Mouse (Mus musculus): Measurements from ENCODE around the gene Apol7a. TPM values are rescaled to one million over a fixed set of nuclear protein-coding genes. Genes with fewer than 3 reads are reported as not detected.

Gene Apol7a
- total RNA-seq, 2 experiments from 2014 or later = not detected

- DNase-seq (ENCODE audit: extremely low spot score in 1 of 2, low spot score in 1 of 2) = no peak
Measured at GRCm38 (mm10) chr15:77352863-77353262, 46.0 kb downstream of the Apol7a start.

- DNase-seq (ENCODE audit: extremely low spot score in 1 of 2, low spot score in 1 of 2) = no peak
Measured at GRCm38 (mm10) chr15:77350117-77350516, 48.8 kb downstream of the Apol7a start.

GRCm38 (mm10) chr15:77348146-77348545 is 50.8 kb downstream of the Apol7a start:
- DNase-seq (ENCODE audit: extremely low spot score in 1 of 2, low spot score in 1 of 2) = no peak

DNA sequence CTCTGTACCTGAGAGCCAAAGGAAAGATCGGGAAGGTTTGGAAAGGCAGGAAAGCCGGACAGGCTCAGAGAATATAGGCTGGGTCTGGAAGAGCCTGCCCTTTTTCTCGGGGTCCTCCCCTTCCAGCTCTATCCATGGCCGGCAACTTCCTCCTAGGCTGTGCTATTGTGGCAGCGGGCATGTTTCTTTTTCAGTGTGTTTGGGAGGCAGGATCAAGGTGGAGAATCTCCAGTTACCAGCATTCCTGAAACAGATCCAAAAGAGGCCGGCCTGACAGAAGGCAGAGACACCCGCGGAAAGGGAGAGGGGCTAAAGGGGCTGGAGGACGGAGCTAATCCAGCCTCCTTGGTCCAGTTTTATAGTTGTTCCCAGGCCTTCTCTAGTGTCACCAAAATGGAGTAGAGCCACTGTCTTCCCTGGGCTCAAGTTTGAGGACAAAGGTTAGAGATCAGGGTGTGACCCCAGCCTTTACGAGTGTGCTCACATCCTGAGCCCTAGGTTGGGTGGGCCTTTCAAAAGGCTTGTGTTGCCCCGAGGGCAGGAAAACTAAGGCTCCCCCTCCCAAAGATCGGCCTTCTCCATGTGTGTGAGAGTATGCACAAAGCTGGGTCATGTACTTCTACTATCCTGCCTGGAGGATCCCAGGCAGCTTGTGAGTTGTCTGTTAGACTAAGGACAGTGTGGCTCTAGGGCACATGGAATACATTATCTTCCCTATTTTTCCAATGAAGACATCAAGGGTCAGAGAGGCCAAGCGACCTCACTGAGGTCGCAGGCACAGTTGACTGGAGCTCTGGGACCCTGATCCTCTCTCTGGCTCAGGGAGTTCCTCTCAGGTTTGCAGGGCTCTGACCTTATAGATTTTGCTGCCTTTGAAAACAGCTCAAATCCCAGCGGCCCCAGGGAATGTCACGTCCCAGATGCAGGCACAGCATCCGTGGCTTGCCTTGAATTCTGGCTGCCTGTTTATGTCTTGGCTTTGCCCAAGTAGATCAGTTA is 54.5 kb downstream of the Apol7a start:
- no peak for DNase-seq (ENCODE audit: extremely low spot score in 1 of 2, low spot score in 1 of 2)

- DNase-seq (ENCODE audit: extremely low spot score in 1 of 2, low spot score in 1 of 2) = peak; percentile 65 to 70
Measured at GRCm38 (mm10) chr15:77343527-77344091, 55.3 kb downstream of the Apol7a start.

- DNase-seq (ENCODE audit: extremely low spot score in 1 of 2, low spot score in 1 of 2) = no peak
Measured at GRCm38 (mm10) chr15:77342962-77343526, 55.9 kb downstream of the Apol7a start.

DNA sequence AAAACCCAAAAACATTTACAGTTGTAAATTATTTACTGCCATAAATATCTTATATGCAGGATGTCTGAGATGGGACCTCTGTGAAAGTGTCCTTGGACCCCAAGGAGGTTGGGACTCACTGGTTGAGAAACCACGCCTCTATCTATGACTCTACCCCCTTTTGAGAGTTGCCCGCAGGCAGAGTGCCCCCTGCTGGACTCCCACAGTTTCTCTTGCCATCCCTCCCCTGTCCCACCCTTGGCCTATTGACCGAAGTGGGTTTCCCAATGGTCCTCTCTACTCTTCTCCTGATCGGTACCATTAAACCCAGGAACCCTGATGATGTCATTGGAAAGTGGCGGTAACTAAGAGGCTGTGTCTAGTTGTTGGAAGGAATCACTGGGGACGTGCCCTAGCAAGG is 56.9 kb downstream of the Apol7a start:
- DNase-seq (ENCODE audit: extremely low spot score in 1 of 2, low spot score in 1 of 2) = no peak

DNA sequence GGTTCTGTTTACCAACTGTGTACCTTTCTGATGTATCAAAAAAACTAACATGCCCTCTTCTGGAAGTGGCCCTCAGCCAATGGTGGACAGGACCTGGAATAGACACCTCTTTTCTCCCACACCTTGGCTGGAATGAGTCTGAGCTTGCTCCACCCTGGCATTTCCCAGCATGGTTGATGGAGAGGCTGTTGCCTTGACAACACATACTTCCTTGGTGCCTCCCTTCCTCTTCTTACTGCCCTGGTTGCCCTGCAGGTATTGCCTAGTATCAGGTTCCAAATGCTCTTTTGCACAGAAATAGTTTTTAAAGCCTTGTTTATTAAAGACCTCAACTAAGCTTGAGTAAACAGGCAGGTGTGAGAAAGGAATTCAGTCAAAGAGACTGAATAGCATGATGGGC is 58.3 kb downstream of the Apol7a start:
- no peak for DNase-seq (ENCODE audit: extremely low spot score in 1 of 2, low spot score in 1 of 2)

GRCm38 (mm10) chr15:77338924-77339429 is 59.9 kb downstream of the Apol7a start:
- no peak for DNase-seq (ENCODE audit: extremely low spot score in 1 of 2, low spot score in 1 of 2)

GRCm38 (mm10) chr15:77338451-77338850 is 60.5 kb downstream of the Apol7a start:
- no peak for DNase-seq (ENCODE audit: extremely low spot score in 1 of 2, low spot score in 1 of 2)

Other genes starting within 250 kb of the Apol7a start
- gene Rbfox2, start 92.1 kb downstream of the Apol7a start, total RNA-seq (2021) = 100 to 1,000 TPM; 220 to 233 TPM
- gene Apol9a, start 12.0 kb upstream of the Apol7a start, total RNA-seq (2021) = not detected
- gene Apol7b, start 48.4 kb upstream of the Apol7a start, total RNA-seq (2021) = not detected
- not detected for gene Apol10a, start 77.9 kb upstream of the Apol7a start, total RNA-seq (2021)
- gene Apol11a, start 109.2 kb upstream of the Apol7a start, total RNA-seq (2021) = not detected
- not detected for gene Apol7c, start 134.2 kb upstream of the Apol7a start, total RNA-seq (2021)
- not detected for gene 1700025B11Rik, start 162.8 kb upstream of the Apol7a start, total RNA-seq (2021)
- under 1 TPM in 1 of 2 experiments, not detected in 1; 0.10 TPM for gene Apol10b, start 197.0 kb upstream of the Apol7a start, total RNA-seq (2021)
- gene Gm36245, start 200.1 kb upstream of the Apol7a start, total RNA-seq (2021) = not detected
- not detected for gene Apol11b, start 244.2 kb upstream of the Apol7a start, total RNA-seq (2021)